Mouse (Mus musculus) forebrain, embryonic 15.5 days (tissue): ENCODE results near the gene Ube2e1. TPM values are rescaled to one million over a fixed set of nuclear protein-coding genes. Genes with fewer than 3 reads are reported as not detected.

Experiments used
- ATAC-seq: fragments of 200-750 bp; cut with Nextera tagmentation; replicated peaks from 2 replicates; pipeline ENCODE4 v1.8.0; 2017; ENCODE audit warnings: mild to moderate bottlenecking, moderate TSS enrichment, moderate library complexity
- H3K27ac ChIP-seq: fragments of 300-500 bp; sonication (generic); replicated peaks from 2 replicates; pipeline ENCODE4 v1.5.1; 2015; ENCODE audit warnings: mild to moderate bottlenecking, inconsistent platforms
- H3K27me3 ChIP-seq: fragments of 300-500 bp; sonication (generic); 2 replicates; pipeline ENCODE4 v1.6.1; 2015; ENCODE audit warnings: inconsistent platforms
- H3K36me3 ChIP-seq: fragments of 300-500 bp; sonication (generic); 2 replicates; pipeline ENCODE4 v1.6.1; 2015; ENCODE audit warnings: mild to moderate bottlenecking, inconsistent platforms
- H3K4me1 ChIP-seq: fragments of 300-500 bp; sonication (generic); 2 replicates; pipeline ENCODE4 v1.6.1; 2015; ENCODE audit warnings: inconsistent platforms
- H3K4me2 ChIP-seq: fragments of 300-500 bp; sonication (generic); replicated peaks from 2 replicates; pipeline ENCODE4 v1.6.1; 2015; ENCODE audit warnings: mild to moderate bottlenecking, inconsistent platforms
- H3K4me3 ChIP-seq: fragments of 300-500 bp; sonication (generic); 2 replicates; pipeline ENCODE4 v1.5.1; 2015; ENCODE audit warnings: mild to moderate bottlenecking, inconsistent platforms
- H3K9ac ChIP-seq: fragments of 300-500 bp; sonication (generic); replicated peaks from 2 replicates; pipeline ENCODE4 v1.6.1; 2015; ENCODE audit warnings: mild to moderate bottlenecking, inconsistent platforms
- H3K9me3 ChIP-seq: fragments of 300-500 bp; sonication (generic); 2 replicates; pipeline ENCODE4 v1.6.1; 2016; ENCODE audit warnings: inconsistent platforms
- WGBS: fragments of 180-500 bp; shearing (Covaris S2); methylation state at CpG from one replicate; pipeline ENCODE4 v1.1.7; 2015; ENCODE audit warnings: mixed read lengths; 5-methylcytosine and 5-hydroxymethylcytosine counted together
- polyA plus RNA-seq: library from polyadenylated mRNA; unstranded; fragments of >200 nt; fragmentation: Nextera tagmentation; extraction: Ambion mirVana; gene quantifications from 2 replicates; pipeline ENCODE4 v1.2.1, GENCODE M21; 2015

Ube2e1 gene
- polyA plus RNA-seq, 1 experiment from 2014 or later = 214 TPM

DNA sequence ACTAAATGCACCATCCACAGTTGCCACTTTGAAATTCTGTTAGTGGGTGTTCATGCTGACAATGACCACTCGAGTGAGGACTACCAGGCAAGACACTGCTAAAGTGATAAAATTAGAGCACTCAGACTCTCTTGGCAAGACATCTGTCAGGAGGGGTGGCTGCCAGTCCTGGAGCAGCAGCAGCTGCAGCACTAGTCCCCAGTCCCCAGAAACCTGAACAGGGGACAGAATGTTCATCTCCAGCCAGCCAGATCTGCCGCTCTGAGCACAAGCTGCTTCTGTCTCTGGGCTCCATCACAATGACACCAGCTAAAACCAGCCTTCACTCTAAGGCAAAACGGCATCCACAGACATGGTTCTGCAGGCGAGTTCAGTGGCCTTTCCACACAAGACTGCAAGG is 28.4 kb downstream of the Ube2e1 start:
- Histone ChIP-seq H3K36me3 (no peaks in the 10 kb centered on the region), H3K9ac (no peak overlapping the region), H3K4me3 (no peak overlapping the region), H3K4me1 (no peaks in the 10 kb centered on the region), H3K4me2 (no peak overlapping the region), H3K9me3 (no peaks in the 10 kb centered on the region), H3K27me3 (no peaks in the 10 kb centered on the region), H3K27ac (no peak overlapping the region)
- ATAC-seq = no peak; the same call in 1 of the 2 replicates
- 69% methylated on average over 4 of the region's 4 CpGs for WGBS

DNA sequence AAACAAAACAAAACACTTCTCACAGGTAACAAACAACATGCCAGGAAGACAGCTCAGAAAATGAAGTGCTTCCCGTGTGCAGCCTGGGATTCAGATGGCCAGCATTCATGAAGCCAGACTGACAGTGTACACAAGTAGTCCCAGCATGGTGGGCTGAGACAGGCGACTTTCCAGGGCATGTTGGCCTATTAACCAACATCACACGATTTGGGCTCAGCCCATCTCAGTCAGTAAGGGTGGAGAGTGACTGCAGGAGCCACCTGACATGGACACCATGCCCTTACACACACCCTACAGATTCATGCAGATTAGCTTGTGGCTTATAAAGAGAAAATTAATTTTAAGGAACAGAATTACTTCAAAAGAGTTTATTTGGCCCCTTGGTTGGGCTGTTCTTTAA is 28.9 kb downstream of the Ube2e1 start:
- Histone ChIP-seq H3K9ac (no peak overlapping the region), H3K4me1 (no peaks in the 10 kb centered on the region), H3K9me3 (no peaks in the 10 kb centered on the region), H3K27me3 (no peaks in the 10 kb centered on the region), H3K4me2 (no peak overlapping the region), H3K27ac (no peak overlapping the region), H3K4me3 (no peak overlapping the region), H3K36me3 (no peaks in the 10 kb centered on the region)
- 63% methylated on average over 3 of the region's 3 CpGs for WGBS
- no peak for ATAC-seq

DNA sequence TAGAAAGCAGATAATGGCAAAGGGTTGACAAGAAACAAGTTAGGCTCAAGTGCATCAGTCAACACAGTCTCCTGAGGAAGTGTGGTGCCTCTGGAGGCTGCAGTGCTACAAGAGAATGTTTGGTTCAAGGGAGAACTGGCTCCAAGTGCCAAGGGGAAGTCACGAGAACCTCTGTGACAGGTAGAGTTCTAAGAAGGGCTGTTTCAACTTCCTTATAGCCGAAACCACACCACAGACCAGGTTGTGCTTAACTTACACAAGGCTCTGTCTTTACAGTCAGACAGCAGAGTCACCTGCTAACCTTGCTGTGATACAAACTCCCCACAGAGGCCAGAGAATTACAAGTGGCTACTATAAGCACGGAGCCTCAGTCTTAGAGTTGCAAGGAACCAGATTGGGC is 30.1 kb downstream of the Ube2e1 start:
- Histone ChIP-seq H3K9me3 (no peaks in the 10 kb centered on the region), H3K4me1 (no peaks in the 10 kb centered on the region)
- WGBS = 78% methylated on average over 3 of the region's 3 CpGs

DNA sequence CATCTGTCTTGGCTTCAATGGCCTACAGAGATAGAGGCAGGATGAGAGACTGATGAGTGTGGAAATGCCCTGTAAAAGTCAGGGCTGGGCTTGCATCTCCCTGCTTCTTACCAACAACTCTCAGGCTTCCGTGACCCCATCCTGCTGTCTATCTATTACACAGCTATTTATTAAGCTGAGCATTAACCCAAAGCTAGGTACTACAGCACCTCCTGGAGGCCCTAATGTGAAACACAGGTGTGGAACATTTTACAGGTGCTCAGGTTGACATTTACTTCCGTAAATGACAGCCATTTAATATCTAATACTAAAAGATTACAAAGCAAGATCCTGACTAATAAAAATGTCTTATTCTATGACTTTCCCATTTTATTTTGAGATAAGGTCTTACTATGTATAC is 31.0 kb downstream of the Ube2e1 start:
- H3K9me3 ChIP-seq = no peaks in the 10 kb centered on the region
- no peaks in the 10 kb centered on the region for H3K4me1 ChIP-seq
- no peaks in the 10 kb centered on the region for H3K36me3 ChIP-seq
- H3K27ac ChIP-seq = no peak overlapping the region
- 84% methylated on average over 2 of the region's 2 CpGs for WGBS
- no peak overlapping the region for H3K9ac ChIP-seq
- no peak overlapping the region for H3K4me3 ChIP-seq
- H3K4me2 ChIP-seq = no peak overlapping the region
- ATAC-seq = no peak
- no peaks in the 10 kb centered on the region for H3K27me3 ChIP-seq

More for the DNA sequence above, 30.1 kb downstream of the Ube2e1 start:
- Histone ChIP-seq H3K4me3 (no peak overlapping the region), H3K27ac (no peak overlapping the region), H3K9ac (no peak overlapping the region), H3K4me2 (no peak overlapping the region), H3K27me3 (no peaks in the 10 kb centered on the region), H3K36me3 (no peaks in the 10 kb centered on the region)
- no peak for ATAC-seq

DNA sequence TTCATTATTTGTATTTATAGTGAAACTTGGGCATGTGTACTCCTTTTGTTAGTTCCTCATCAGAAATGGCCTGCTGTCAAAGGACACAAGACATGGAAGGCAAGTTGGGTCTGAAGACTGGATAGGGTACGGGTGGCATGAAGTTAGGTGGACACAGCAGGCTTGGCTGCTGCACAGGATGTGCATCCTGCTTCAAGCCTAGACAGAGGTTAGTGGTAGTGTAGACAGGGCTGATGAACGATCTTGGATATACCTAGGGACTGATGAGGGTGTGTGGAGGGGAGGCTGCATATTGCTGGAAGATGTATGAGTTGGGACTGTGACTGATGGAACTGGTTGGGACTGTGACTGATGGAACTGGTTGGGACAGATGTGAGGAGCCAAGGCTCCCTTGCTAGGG is 32.8 kb downstream of the Ube2e1 start:
- H3K27me3 ChIP-seq = no peaks in the 10 kb centered on the region
- 91% methylated on average over 2 of the region's 2 CpGs for WGBS
- H3K9ac ChIP-seq = no peak overlapping the region
- no peaks in the 10 kb centered on the region for H3K36me3 ChIP-seq
- H3K27ac ChIP-seq = no peak overlapping the region
- no peak for ATAC-seq
- no peak overlapping the region for H3K4me3 ChIP-seq
- no peaks in the 10 kb centered on the region for H3K4me1 ChIP-seq
- H3K4me2 ChIP-seq = no peak overlapping the region
- no peaks in the 10 kb centered on the region for H3K9me3 ChIP-seq

DNA sequence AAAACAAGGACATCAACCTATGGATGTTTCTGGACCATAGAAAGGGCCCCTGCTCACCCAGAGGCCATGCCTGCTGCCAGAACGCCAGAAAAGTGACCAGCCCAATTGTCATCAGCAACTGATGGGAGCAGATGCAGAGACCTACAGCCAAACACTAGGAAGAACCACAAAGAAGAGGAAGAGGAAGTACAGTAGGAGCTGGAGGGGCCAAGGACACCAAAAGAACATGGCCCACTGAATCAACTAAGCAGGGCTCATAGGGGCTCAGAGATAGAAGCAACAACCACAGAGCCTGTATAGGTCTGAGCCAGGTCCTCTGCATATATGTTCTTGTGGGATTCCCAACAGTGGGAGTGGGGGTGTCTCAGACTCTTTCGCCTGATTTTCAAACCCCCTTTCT is 34.2 kb downstream of the Ube2e1 start:
- Histone ChIP-seq H3K4me2 (no peak overlapping the region), H3K9me3 (no peaks in the 10 kb centered on the region), H3K4me1 (no peaks in the 10 kb centered on the region), H3K9ac (no peak overlapping the region), H3K27me3 (no peaks in the 10 kb centered on the region), H3K36me3 (no peaks in the 10 kb centered on the region), H3K4me3 (no peak overlapping the region), H3K27ac (no peak overlapping the region)
- WGBS = 88% methylated on average over 2 of the region's 2 CpGs
- ATAC-seq = no peak

DNA sequence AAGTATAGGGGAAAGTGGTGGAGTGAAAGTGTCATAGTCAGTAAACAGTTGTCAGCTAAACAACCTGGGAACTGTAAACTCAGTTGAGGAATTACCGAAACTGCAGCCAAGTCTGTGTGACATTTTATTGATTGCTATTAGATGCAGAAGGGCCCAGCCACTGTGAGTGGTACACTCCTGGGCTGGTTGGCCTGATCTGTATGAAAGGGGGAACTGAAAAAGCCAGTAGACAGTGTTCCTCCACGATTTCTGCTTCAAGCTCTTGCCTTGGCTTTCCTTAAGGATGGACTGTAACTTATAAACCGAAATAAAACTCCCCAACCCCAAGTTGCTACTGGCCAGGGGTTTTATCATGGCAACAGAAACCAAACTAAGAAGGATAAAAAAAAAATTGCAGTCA is 39.1 kb downstream of the Ube2e1 start:
- Histone ChIP-seq H3K9me3 (no peaks in the 10 kb centered on the region), H3K27me3 (no peaks in the 10 kb centered on the region), H3K4me2 (no peak overlapping the region), H3K4me1 (no peaks in the 10 kb centered on the region), H3K27ac (no peak overlapping the region), H3K9ac (no peak overlapping the region), H3K4me3 (no peak overlapping the region), H3K36me3 (no peaks in the 10 kb centered on the region)
- no peak for ATAC-seq
- WGBS = 95% methylated on average over 3 of the region's 3 CpGs

DNA sequence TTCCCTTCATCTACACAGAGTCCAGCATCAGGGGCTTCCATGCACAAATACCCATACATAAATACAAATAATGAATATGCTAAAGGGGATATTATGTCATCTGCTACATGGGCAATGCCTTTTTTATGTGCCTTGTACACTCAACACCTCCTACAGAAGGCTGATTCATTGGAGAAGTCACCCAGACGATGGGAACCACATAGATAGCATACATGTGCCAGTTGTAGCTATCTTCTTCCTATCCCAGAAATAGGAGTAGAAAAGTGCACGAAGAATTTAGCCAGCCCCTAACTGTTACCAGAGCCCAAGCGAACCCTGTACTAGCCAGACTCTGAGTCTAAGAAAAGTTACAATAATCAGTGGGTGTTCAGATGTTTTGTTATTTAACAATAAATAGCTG is 39.5 kb downstream of the Ube2e1 start:
- H3K9ac ChIP-seq = no peak overlapping the region
- no peak overlapping the region for H3K4me2 ChIP-seq
- ATAC-seq = no peak
- WGBS = 91% methylated on average over 3 of the region's 3 CpGs
- no peak overlapping the region for H3K4me3 ChIP-seq
- H3K9me3 ChIP-seq = no peaks in the 10 kb centered on the region
- H3K36me3 ChIP-seq = no peaks in the 10 kb centered on the region
- no peaks in the 10 kb centered on the region for H3K4me1 ChIP-seq
- no peaks in the 10 kb centered on the region for H3K27me3 ChIP-seq
- H3K27ac ChIP-seq = no peak overlapping the region

DNA sequence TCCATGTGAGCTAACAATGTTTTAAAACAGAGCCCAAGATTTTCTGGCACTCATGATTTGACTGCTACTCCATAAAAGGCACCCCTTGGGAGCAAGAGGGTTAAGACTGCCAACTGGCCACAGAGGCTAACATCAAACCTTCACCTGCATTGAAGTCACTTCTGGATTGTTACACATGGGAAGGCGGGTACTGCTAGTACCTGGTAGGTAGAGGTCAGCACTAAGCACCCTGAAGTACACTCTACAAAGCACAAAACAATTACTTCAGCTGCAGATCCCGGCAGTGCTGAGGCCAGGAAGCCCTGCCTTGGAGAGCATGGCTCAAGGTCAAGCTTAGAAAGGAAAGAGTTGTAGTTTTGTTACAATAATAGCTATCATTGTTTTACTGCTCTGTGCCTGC is 44.3 kb downstream of the Ube2e1 start:
- ATAC-seq = no peak
- Histone ChIP-seq H3K27ac (no peak overlapping the region), H3K36me3 (peaks cover 5% of the 10 kb centered on the region; the same call in 1 of the 2 replicates), H3K4me1 (no peaks in the 10 kb centered on the region), H3K27me3 (no peaks in the 10 kb centered on the region), H3K4me2 (no peak overlapping the region), H3K9ac (no peak overlapping the region), H3K9me3 (no peaks in the 10 kb centered on the region), H3K4me3 (no peak overlapping the region)
- 80% methylated on average over 2 of the region's 2 CpGs for WGBS

DNA sequence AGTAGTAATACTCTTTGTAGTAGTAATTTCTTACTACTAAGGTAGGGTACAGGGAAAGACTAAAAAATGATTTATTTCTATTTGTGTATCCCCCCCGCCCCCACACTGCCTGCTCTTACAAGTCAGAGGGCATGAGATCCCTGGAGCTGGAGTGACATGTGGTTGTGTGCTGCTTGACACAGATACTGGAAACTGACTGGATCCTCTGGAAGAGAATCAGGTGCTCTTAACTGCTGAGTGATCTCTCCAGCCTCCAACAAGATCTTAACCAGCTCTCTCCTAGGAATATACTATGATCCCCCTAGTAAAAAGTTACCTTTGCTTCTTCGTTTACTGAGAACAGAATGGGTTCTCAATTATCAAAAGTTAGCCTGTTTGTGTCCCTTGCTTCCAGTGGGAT is 45.2 kb downstream of the Ube2e1 start:
- Histone ChIP-seq H3K4me2 (no peak overlapping the region), H3K4me1 (no peaks in the 10 kb centered on the region), H3K9me3 (no peaks in the 10 kb centered on the region), H3K27me3 (no peaks in the 10 kb centered on the region), H3K4me3 (no peak overlapping the region), H3K36me3 (peaks cover 5% of the 10 kb centered on the region; the same call in 1 of the 2 replicates), H3K9ac (no peak overlapping the region), H3K27ac (no peak overlapping the region)
- ATAC-seq = no peak
- WGBS = 94% methylated on average over 2 of the region's 2 CpGs

DNA sequence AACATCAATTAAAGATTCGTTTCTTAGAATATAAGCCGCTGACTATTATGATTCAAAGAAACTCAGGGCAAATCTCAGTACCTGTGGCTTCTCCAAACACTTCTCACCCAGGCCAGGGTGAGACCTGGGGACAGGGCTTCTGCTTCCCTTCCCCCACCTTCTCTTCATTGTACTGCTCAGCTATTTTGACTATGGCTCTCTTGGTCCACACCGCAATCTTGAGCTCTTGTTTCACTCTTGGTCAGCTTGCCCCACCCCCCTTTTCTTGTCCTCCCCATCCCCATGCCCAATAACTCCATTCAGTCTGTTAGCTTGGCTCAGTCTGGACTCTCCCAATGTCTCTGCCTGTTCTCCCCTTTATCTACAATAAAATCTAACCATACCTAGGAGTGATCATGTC is 46.2 kb downstream of the Ube2e1 start:
- Histone ChIP-seq H3K27me3 (no peaks in the 10 kb centered on the region), H3K4me2 (no peak overlapping the region), H3K9me3 (no peaks in the 10 kb centered on the region), H3K36me3 (peaks cover 6% of the 10 kb centered on the region; the same call in 1 of the 2 replicates), H3K4me1 (no peaks in the 10 kb centered on the region), H3K4me3 (no peak overlapping the region), H3K9ac (no peak overlapping the region), H3K27ac (no peak overlapping the region)
- WGBS = 86% methylated on average over 3 of the region's 3 CpGs
- no peak for ATAC-seq

DNA sequence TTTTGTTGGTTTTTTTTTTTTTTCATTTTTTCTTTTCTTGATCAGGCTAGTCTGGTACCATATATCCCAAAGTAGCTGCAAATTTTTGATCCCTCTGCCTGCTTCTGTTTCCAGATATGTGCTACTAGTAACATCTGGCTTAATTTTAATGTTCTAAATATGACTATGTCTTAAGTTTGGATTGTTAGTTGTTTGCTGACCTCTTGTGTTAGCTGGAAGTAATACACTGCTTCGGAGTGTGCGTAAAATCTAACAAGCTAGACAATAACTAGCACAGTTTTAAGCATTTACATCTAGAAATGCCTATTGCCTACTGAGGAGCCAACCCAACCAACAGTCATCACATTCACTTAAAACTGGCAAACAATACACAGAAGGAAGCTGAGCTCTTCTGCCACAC is 47.1 kb downstream of the Ube2e1 start:
- Histone ChIP-seq H3K4me2 (no peak overlapping the region), H3K9ac (no peak overlapping the region), H3K4me3 (no peak overlapping the region), H3K27me3 (no peaks in the 10 kb centered on the region), H3K4me1 (no peaks in the 10 kb centered on the region), H3K9me3 (no peaks in the 10 kb centered on the region), H3K36me3 (peaks cover 13% of the 10 kb centered on the region; the same call in 1 of the 2 replicates), H3K27ac (no peak overlapping the region)
- ATAC-seq = no peak
- 88% methylated on average over 2 of the region's 2 CpGs for WGBS

DNA sequence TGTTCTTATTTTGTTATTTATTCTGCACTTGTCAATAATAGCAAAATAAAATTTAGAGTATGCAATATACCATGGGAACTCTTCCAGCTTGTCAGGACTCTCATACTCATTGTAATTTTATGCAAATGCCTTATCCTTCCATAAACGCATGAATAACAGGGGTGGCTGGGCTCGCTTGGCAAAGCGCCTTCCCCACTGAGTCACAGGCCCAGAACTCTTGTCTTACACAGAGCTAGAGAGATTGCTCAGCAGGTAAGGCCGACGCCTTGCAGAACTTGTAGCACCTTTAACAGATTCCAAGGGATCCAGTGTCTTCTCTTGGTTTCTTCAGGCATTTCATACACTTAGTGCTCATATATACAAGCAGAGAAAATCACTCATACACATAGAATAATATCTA is 51.3 kb downstream of the Ube2e1 start:
- no peaks in the 10 kb centered on the region for H3K9me3 ChIP-seq
- H3K27ac ChIP-seq = no peak overlapping the region
- H3K9ac ChIP-seq = no peak overlapping the region
- peaks cover 31% of the 10 kb centered on the region for H3K36me3 ChIP-seq
- no peak overlapping the region for H3K4me2 ChIP-seq
- no peaks in the 10 kb centered on the region for H3K4me1 ChIP-seq
- H3K4me3 ChIP-seq = no peak overlapping the region
- 75% methylated on average over 5 of the region's 5 CpGs for WGBS
- no peak for ATAC-seq
- no peaks in the 10 kb centered on the region for H3K27me3 ChIP-seq
